Mouse (Mus musculus) liver, embryonic 16.5 days (tissue): ENCODE data around the gene Pea15a. TPM values are rescaled to one million over a fixed set of nuclear protein-coding genes. Genes with fewer than 3 reads are reported as not detected.

Experiments
- ATAC-seq: fragments of 200-750 bp; cut with Nextera tagmentation; 2 replicates; pipeline ENCODE4 v1.8.0; 2017; ENCODE audit warnings: low read depth, mild to moderate bottlenecking, moderate number of reproducible peaks, moderate library complexity
- H3K27ac ChIP-seq: fragments of 300-500 bp; sonication (generic); 2 replicates; pipeline ENCODE4 v1.5.1; 2014; ENCODE audit warnings: mild to moderate bottlenecking, low read length
- H3K27me3 ChIP-seq: fragments of 300-500 bp; sonication (generic); 2 replicates; pipeline ENCODE4 v1.6.1; 2014; ENCODE audit warnings: low read depth, low read length, mixed read lengths; ENCODE audit not compliant: control insufficient read depth, insufficient read depth
- H3K36me3 ChIP-seq: fragments of 300-500 bp; sonication (generic); 2 replicates; pipeline ENCODE4 v1.6.1; 2014; ENCODE audit warnings: mild to moderate bottlenecking; ENCODE audit not compliant: control insufficient read depth, insufficient read depth
- H3K4me1 ChIP-seq: fragments of 300-500 bp; sonication (generic); 2 replicates; pipeline ENCODE4 v1.6.1; 2014; ENCODE audit warnings: low read depth, low read length, mixed read lengths; ENCODE audit not compliant: control insufficient read depth
- H3K4me2 ChIP-seq: fragments of 300-500 bp; sonication (generic); 2 replicates; pipeline ENCODE4 v1.6.1; 2014; ENCODE audit warnings: low read depth, low read length, mixed read lengths
- H3K4me3 ChIP-seq: fragments of 300-500 bp; sonication (generic); 2 replicates; pipeline ENCODE4 v1.5.1; 2014; ENCODE audit warnings: low read depth, mild to moderate bottlenecking, low read length
- H3K9ac ChIP-seq: fragments of 300-500 bp; sonication (generic); 2 replicates; pipeline ENCODE4 v1.6.1; 2014; ENCODE audit warnings: low read depth, low read length
- H3K9me3 ChIP-seq: fragments of 300-500 bp; sonication (generic); replicated peaks from 2 replicates; pipeline ENCODE4 v1.6.1; 2016; ENCODE audit warnings: low read length; ENCODE audit not compliant: control insufficient read depth
- WGBS: fragments of 180-500 bp; shearing (Covaris S2); extraction: QIAGEN DNeasy Blood & Tissue Kit; methylation state at CpG from one replicate; pipeline ENCODE4 v1.1.7; 2014; ENCODE audit not compliant: insufficient replicate concordance; 5-methylcytosine and 5-hydroxymethylcytosine counted together
- polyA plus RNA-seq: library from polyadenylated mRNA; unstranded; fragments of >200 nt; fragmentation: Nextera tagmentation; extraction: Ambion mirVana; gene quantifications from 2 replicates; pipeline ENCODE4 v1.2.1, GENCODE M21; 2015

Pea15a gene
- polyA plus RNA-seq, 1 experiment from 2014 or later: 21.5 TPM

DNA sequence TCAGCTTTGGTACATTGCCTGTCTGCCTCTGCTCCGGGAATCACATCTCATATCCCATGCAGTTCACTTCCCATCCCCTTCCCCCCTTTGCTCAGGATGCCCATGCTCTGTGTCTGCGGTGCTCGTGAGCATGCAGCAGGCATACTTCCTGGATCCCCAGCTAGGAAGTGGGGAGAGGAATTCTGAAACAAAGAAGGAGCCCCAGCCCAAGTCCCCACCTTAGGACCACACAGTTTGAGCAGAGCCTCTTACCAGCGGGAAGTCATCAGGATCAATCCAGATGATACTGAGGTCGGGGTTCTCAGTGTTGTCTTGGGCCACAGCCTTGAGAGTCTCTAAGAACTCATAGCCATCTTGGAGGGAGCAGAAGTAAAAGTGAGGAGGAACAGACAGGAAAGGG, 6.2 kb upstream of the Pea15a start:
- H3K4me1 ChIP-seq: peaks cover 4% of the 10 kb centered on the region
- H3K27ac ChIP-seq: no peak overlapping the region
- WGBS: 51% methylated on average over 5 of the region's 5 CpGs
- no peaks in the 10 kb centered on the region for H3K9me3 ChIP-seq
- no peaks in the 10 kb centered on the region for H3K36me3 ChIP-seq
- H3K4me2 ChIP-seq: no peak overlapping the region
- no peak overlapping the region for H3K9ac ChIP-seq
- no peak for ATAC-seq
- H3K4me3 ChIP-seq: no peak overlapping the region
- H3K27me3 ChIP-seq: no peaks in the 10 kb centered on the region

DNA sequence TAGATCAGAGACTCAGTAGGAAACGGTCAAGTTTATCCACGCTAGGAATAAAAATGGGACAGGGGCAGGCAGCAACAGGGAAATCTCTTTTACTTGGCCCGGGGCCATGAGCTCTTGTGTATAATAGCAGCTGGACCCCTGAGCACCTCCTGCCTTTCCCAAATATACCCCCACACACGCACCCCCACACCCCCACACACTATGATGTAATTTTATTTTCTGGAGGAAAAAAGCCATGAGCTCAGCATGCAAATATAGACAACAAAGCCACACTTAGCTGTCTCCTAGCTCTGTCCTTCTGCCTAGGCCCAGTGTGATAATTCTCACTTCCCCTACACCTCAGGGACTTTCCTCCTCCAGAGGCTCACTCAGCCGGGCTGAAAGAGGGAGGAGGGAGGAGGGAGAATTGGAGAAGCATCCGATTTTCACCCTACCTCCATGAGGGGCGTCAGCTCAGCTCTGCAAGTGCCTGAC, 544 bp upstream of the Pea15a start:
- H3K4me2 ChIP-seq: peak overlapping the region; percentile 44; the same call in 1 of the 2 replicates
- H3K9me3 ChIP-seq: no peaks in the 10 kb centered on the region
- no peak overlapping the region for H3K4me3 ChIP-seq
- H3K27me3 ChIP-seq: peaks cover 7% of the 10 kb centered on the region
- no peak overlapping the region for H3K27ac ChIP-seq
- no peaks in the 10 kb centered on the region for H3K36me3 ChIP-seq
- H3K4me1 ChIP-seq: peaks cover 11% of the 10 kb centered on the region
- WGBS: 32% methylated on average over 7 of the region's 7 CpGs
- no peak overlapping the region; the same call in 1 of the 2 replicates for H3K9ac ChIP-seq
- ATAC-seq: no peak

DNA sequence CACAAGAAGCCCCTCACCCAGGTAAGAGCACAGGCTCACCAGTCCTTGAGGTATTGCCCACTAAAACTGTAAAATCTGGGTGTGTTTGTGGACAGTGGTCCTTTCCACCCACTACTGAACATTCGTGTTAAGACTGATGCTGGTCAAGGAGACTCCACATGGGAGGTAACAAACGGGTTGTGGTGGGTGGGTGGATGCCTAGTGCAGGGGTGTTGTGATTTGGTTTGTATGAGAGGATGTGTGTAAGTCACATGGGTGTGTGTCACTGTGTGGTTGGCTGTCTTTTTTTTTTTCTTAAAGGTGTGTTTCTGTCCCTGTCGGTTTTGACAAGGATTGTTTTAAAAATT, 890 bp downstream of the Pea15a start:
- Histone ChIP-seq H3K27ac (no peak overlapping the region), H3K4me1 (peaks cover 14% of the 10 kb centered on the region), H3K4me3 (peak overlapping the region; percentile 59), H3K9me3 (no peaks in the 10 kb centered on the region), H3K9ac (peak overlapping the region; percentile 64; the same call in 1 of the 2 replicates), H3K36me3 (peaks cover 5% of the 10 kb centered on the region; the same call in 1 of the 2 replicates), H3K4me2 (peak overlapping the region; percentile 44), H3K27me3 (peaks cover 7% of the 10 kb centered on the region)
- ATAC-seq: no peak
- WGBS: 13% methylated on average over 3 of the region's 3 CpGs

DNA sequence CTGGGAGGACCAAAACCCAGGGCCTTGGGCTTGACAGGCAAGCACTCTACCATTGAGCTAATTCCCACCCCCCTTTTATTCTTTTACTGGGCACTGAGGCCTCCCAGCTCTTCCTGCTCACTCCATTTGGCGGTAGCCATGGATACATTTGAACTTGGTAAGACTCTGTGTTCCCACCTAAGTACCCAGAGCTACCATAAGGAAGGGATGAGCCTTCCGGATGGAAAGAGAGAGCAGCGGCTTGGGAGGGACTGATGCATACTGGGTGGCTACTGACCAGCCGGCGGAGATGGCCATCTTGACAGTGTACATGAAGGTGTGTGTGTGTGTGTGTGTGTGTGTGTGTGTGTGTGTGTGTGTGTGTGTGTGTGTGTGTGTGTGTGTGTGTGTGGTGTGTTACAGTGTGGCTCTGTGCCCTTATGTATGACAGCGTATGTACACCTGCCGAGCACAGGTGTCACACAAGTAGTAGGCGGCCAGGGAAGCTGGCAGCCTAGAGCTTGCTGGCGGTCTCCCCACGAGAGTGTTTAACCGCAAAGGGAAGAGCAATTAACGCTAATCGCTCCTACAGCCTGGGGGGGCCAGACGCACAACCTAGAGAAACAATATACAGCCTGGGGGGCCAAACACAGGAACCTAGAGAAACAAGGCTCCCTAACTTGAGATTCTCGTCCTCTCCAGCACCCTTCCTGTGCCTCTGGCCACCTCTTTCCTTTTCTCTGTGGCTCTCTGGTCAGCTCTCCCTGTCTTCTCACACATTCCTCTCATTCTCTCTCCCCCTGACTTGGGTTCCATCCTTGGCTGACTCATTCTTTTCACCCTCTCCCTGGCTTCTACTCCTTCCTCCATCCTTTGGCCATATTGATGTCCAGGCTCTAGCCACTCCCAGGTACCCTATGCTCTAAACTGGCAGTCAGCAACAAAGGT, 1.5 kb downstream of the Pea15a start:
- Histone ChIP-seq H3K9me3 (no peaks in the 10 kb centered on the region), H3K27ac (no peak overlapping the region), H3K9ac (no peak overlapping the region), H3K4me3 (no peak overlapping the region), H3K4me1 (peaks cover 14% of the 10 kb centered on the region), H3K36me3 (peaks cover 5% of the 10 kb centered on the region; the same call in 1 of the 2 replicates), H3K4me2 (peak overlapping the region; percentile 44; the same call in 1 of the 2 replicates), H3K27me3 (peaks cover 7% of the 10 kb centered on the region)
- ATAC-seq: no peak
- WGBS: 60% methylated on average over 15 of the region's 15 CpGs

DNA sequence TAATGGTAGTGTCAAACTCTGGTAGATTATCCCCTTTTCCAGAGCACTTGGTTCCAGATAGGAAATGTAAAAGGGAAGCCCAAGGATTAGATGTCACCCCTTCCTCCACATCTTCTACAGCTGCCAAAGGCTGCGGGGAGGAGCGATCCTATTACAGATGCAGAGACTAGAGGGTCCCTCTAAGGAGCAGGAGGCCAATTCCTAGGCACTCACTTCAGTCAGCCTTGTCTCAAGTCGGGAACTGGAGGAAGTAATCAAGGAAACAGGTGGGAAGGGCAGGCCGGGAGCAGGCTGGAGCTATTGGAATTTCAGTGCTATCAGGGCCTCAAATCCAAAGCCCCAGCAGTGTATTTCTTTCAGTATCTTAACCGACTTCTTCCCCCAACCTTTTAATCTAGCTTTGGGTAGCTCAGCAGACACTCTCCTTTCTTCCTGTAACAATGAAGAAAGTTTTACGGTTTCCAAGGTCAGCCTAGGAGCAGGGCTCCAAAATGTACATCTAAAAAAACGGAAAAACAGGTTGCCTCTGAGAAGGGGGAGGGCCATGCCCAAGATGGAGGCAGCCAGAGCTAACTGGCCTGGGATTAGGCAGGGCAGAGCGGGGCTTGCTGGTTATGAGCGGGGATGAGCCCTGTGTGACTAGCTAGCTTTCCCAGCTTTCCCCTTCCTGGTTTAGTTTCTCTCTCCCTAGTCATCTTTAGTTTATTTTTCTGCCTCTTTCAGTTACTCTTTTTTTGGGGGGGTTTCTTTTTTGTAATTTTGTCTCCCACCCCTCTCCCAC, 2.4 kb downstream of the Pea15a start:
- peaks cover 7% of the 10 kb centered on the region for H3K27me3 ChIP-seq
- no peak for ATAC-seq
- 51% methylated on average over 9 of the region's 9 CpGs for WGBS
- H3K9me3 ChIP-seq: no peaks in the 10 kb centered on the region
- H3K9ac ChIP-seq: no peak overlapping the region
- no peak overlapping the region for H3K4me3 ChIP-seq
- 0 out of 2 replicates have a peak overlapping the region, but pooled peaks have one; percentile 8 for H3K27ac ChIP-seq
- peaks cover 14% of the 10 kb centered on the region for H3K4me1 ChIP-seq
- peaks cover 5% of the 10 kb centered on the region; the same call in 1 of the 2 replicates for H3K36me3 ChIP-seq
- no peak overlapping the region for H3K4me2 ChIP-seq

DNA sequence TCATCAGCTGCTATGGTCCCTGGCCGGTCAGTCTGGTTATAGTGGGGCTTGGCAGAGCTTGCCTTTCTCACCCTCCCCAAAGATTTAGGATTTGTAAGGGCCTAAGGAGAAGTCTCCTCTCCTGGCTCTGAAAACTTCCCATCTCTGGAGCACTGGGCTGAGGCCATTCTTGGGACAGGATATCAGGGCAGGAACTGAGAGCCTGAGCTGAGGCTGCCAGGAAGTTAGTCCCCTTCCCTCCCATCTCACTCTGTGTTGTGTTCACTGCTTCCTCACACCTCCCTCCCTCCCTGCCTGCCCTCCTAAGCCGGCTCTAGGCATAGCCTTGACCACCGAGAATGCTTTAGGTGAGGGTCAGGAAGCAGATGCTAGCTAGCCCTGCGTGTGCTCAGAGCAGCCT, 3.0 kb downstream of the Pea15a start:
- no peak overlapping the region for H3K9ac ChIP-seq
- no peaks in the 10 kb centered on the region for H3K9me3 ChIP-seq
- ATAC-seq: peak; percentile 9; the same call in 1 of the 2 replicates
- H3K4me2 ChIP-seq: no peak overlapping the region
- H3K4me3 ChIP-seq: no peak overlapping the region
- 30% methylated on average over 4 of the region's 4 CpGs for WGBS
- peak overlapping the region; percentile 45 for H3K27ac ChIP-seq
- H3K4me1 ChIP-seq: peaks cover 14% of the 10 kb centered on the region
- peaks cover 5% of the 10 kb centered on the region; the same call in 1 of the 2 replicates for H3K36me3 ChIP-seq
- peaks cover 7% of the 10 kb centered on the region for H3K27me3 ChIP-seq

DNA sequence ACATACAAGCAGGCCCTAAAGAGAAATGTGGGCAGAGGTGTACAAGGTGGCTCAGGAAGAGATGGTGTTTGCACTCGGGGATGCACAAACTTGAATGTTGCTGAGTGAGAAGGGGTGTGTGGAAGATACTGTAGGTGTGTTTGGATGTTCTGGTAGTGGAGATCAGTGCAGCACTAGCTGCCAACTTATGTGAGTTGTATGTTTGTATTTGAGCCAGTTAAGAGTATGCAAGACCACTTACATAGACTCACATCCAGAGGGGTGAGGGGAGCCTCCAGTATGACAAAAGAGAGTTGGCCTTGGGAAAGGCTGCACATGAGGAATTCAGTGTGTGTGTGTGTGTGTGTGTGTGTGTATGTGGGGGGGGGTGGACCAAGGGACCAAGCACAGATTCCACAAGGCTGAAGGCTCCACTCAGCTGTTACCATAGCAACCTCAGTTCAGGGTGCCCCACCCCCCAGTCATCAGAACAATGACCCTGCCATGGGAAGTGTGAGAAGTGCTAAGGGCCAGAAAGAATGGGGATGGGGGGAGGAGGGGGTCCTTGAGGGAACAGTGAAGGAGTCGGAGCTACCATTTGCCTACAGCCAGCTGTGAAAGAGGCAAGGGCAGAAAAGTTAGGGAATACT, 3.6 kb downstream of the Pea15a start:
- Histone ChIP-seq H3K27ac (peak overlapping the region; percentile 45), H3K9me3 (no peaks in the 10 kb centered on the region), H3K4me1 (peaks cover 14% of the 10 kb centered on the region), H3K4me2 (no peak overlapping the region), H3K4me3 (no peak overlapping the region), H3K36me3 (peaks cover 8% of the 10 kb centered on the region), H3K9ac (no peak overlapping the region), H3K27me3 (peaks cover 7% of the 10 kb centered on the region)
- 46% methylated on average over 2 of the region's 2 CpGs for WGBS
- ATAC-seq: no peak

DNA sequence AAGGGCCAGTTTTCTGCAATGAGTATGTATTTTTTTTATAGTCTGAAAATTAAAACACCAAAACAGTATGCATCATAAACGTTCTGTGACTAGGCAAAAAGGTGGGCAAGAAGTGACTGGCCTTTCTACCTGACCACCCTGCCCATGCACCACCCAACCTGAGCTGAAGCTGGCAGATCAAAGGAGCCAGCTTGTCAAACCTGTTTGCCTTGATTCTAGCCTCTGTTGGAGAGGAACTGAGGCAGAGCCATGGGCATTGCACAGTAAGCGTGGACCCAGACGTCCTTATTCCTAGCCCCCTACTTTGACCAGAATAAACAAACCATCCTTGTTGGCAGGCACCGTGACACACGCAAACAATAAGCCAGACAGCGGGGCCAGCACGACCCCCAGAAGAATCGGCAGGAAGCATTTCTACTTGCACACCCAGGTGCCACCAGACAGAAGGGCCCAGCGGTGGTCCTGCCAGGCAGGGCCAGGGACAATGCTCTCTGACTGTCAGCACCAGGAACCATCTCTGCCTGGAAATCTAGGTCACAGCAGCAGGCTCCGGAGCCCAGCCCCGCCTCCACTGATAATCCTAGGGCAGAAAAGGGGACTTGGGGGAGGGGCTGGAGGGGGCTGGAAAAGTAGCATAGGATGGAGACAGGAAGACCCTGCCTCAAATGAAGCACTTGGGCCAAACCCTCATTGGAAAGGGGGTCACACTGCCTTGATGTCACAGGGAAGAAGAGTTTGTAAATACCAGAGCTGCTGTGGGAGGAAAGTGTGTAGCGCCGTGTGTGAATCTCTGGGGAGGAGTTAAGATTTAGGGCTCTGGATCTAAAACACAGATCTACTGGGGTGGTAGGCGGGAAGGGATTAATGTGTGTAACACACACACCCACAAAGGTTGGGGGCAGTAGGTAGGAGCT, 4.4 kb downstream of the Pea15a start:
- ATAC-seq: no peak
- Histone ChIP-seq H3K9ac (no peak overlapping the region), H3K36me3 (peaks cover 14% of the 10 kb centered on the region), H3K27ac (no peak overlapping the region), H3K4me1 (peaks cover 14% of the 10 kb centered on the region), H3K4me3 (no peak overlapping the region), H3K4me2 (no peak overlapping the region), H3K9me3 (no peaks in the 10 kb centered on the region), H3K27me3 (peaks cover 7% of the 10 kb centered on the region)
- 65% methylated on average over 14 of the region's 14 CpGs for WGBS
